Mouse (Mus musculus): ENCODE measurements at regions not wholly inside any gene's neighbourhood (a gene's known extent, or its start where the extent isn't known, plus 50 kb on each side); places are given as distances from the start of the nearest gene placed in this dataset.
A peak's percentile ranks its signal among the peaks of the same experiment; 100 is the strongest.
"Not testable (repeated sequence)": the region's sequence is repeated elsewhere in the genome, so short reads cannot be mapped to it uniquely, and the experiment has no call there.

GRCm38 (mm10) chr7:137522450-137522849 lies 85.0 kb downstream of the Glrx3 start:
- DNase-seq (ENCODE audit: low read depth, low spot score) = no peak

GRCm38 (mm10) chr7:137533476-137533875 lies 96.1 kb downstream of the Glrx3 start:
- no peak for DNase-seq (ENCODE audit: low read depth, low spot score)

GRCm38 (mm10) chr7:137549991-137550390 lies 112.6 kb downstream of the Glrx3 start:
- DNase-seq (ENCODE audit: low read depth, low spot score) = peak; percentile 60

GRCm38 (mm10) chr7:137552551-137553198 lies 115.3 kb downstream of the Glrx3 start:
- peak; percentile 14 for DNase-seq (ENCODE audit: low read depth, low spot score)

- no peak for DNase-seq (ENCODE audit: low read depth, low spot score)
Measured at GRCm38 (mm10) chr7:137555481-137555880, 118.1 kb downstream of the Glrx3 start.

- no peak for DNase-seq (ENCODE audit: low read depth, low spot score)
Measured at GRCm38 (mm10) chr7:137557439-137557838, 120.0 kb downstream of the Glrx3 start.

GRCm38 (mm10) chr7:137558871-137559270 lies 121.5 kb downstream of the Glrx3 start:
- no peak for DNase-seq (ENCODE audit: low read depth, low spot score)

- no peak for DNase-seq (ENCODE audit: low read depth, low spot score)
Measured at GRCm38 (mm10) chr7:137570199-137570598, 132.8 kb downstream of the Glrx3 start.

- no peak for DNase-seq (ENCODE audit: low read depth, low spot score)
Measured at GRCm38 (mm10) chr7:137575491-137575890, 138.1 kb downstream of the Glrx3 start.

- DNase-seq (ENCODE audit: low read depth, low spot score) = no peak
Measured at GRCm38 (mm10) chr7:137576251-137576650, 138.8 kb downstream of the Glrx3 start.

GRCm38 (mm10) chr7:137583556-137583955 lies 146.1 kb downstream of the Glrx3 start:
- DNase-seq (ENCODE audit: low read depth, low spot score) = no peak

- DNase-seq (ENCODE audit: low read depth, low spot score) = not testable (repeated sequence)
Measured at GRCm38 (mm10) chr7:137584916-137585315, 147.5 kb downstream of the Glrx3 start.

- peak; percentile 35 for DNase-seq (ENCODE audit: low read depth, low spot score)
Measured at GRCm38 (mm10) chr7:137593570-137593969, 156.2 kb downstream of the Glrx3 start.

GRCm38 (mm10) chr7:137595567-137595966 lies 158.2 kb downstream of the Glrx3 start:
- DNase-seq (ENCODE audit: low read depth, low spot score) = no peak

- DNase-seq (ENCODE audit: low read depth, low spot score) = no peak
Measured at GRCm38 (mm10) chr7:137596161-137596560, 158.7 kb downstream of the Glrx3 start.

- DNase-seq (ENCODE audit: low read depth, low spot score) = peak; percentile 27
Measured at GRCm38 (mm10) chr7:137603039-137603438, 165.6 kb downstream of the Glrx3 start.

- DNase-seq (ENCODE audit: low read depth, low spot score) = peak; percentile 4
Measured at GRCm38 (mm10) chr7:137609752-137610151, 172.3 kb downstream of the Glrx3 start.

- DNase-seq (ENCODE audit: low read depth, low spot score) = no peak
Measured at GRCm38 (mm10) chr7:137611363-137611762, 173.9 kb downstream of the Glrx3 start.

- peak; percentile 4 for DNase-seq (ENCODE audit: low read depth, low spot score)
Measured at GRCm38 (mm10) chr7:137611891-137612522, 174.6 kb downstream of the Glrx3 start.

GRCm38 (mm10) chr7:137618406-137619133 lies 181.2 kb downstream of the Glrx3 start:
- DNase-seq (ENCODE audit: low read depth, low spot score) = no peak

- DNase-seq (ENCODE audit: low read depth, low spot score) = no peak
Measured at GRCm38 (mm10) chr7:137619286-137619789, 181.9 kb downstream of the Glrx3 start.

- DNase-seq (ENCODE audit: low read depth, low spot score) = no peak
Measured at GRCm38 (mm10) chr7:137628266-137628665, 190.9 kb downstream of the Glrx3 start.
